Mouse (Mus musculus): Measurements from ENCODE around the gene Psmd12.

Gene Psmd12

GRCm38 (mm10) chr11:107479053-107479861 lies at the start of gene Psmd12:
Gene Psmd12, plus strand, starts transcription at chr11:107479484.
- peak; percentile 23 for DNase-seq (ENCODE audit: extremely low read depth, low read depth, low spot score)

- DNase-seq (ENCODE audit: extremely low read depth, low read depth, low spot score), result peak; percentile 43
Observed at GRCm38 (mm10) chr11:107431197-107431965, 47.9 kb upstream of the Psmd12 start.

GRCm38 (mm10) chr11:107435776-107436449 lies 43.4 kb upstream of the Psmd12 start:
- DNase-seq (ENCODE audit: extremely low read depth, low read depth, low spot score), result no peak

- no peak for DNase-seq (ENCODE audit: extremely low read depth, low read depth, low spot score)
Observed at GRCm38 (mm10) chr11:107437723-107438122, 41.6 kb upstream of the Psmd12 start.

- DNase-seq (ENCODE audit: extremely low read depth, low read depth, low spot score), result no peak
Observed at GRCm38 (mm10) chr11:107438140-107438539, 41.1 kb upstream of the Psmd12 start.

GRCm38 (mm10) chr11:107441050-107441449 lies 38.2 kb upstream of the Psmd12 start:
- DNase-seq (ENCODE audit: extremely low read depth, low read depth, low spot score), result no peak

GRCm38 (mm10) chr11:107443121-107444095 lies 35.9 kb upstream of the Psmd12 start:
- no peak for DNase-seq (ENCODE audit: extremely low read depth, low read depth, low spot score)

GRCm38 (mm10) chr11:107445683-107446082 lies 33.6 kb upstream of the Psmd12 start:
- no peak for DNase-seq (ENCODE audit: extremely low read depth, low read depth, low spot score)

- no peak for DNase-seq (ENCODE audit: extremely low read depth, low read depth, low spot score)
Observed at GRCm38 (mm10) chr11:107446650-107447049, 32.6 kb upstream of the Psmd12 start.

- no peak for DNase-seq (ENCODE audit: extremely low read depth, low read depth, low spot score)
Observed at GRCm38 (mm10) chr11:107447349-107447748, 31.9 kb upstream of the Psmd12 start.

GRCm38 (mm10) chr11:107447915-107448314 lies 31.4 kb upstream of the Psmd12 start:
- DNase-seq (ENCODE audit: extremely low read depth, low read depth, low spot score), result no peak

- DNase-seq (ENCODE audit: extremely low read depth, low read depth, low spot score), result no peak
Observed at GRCm38 (mm10) chr11:107449169-107449910, 29.9 kb upstream of the Psmd12 start.

- DNase-seq (ENCODE audit: extremely low read depth, low read depth, low spot score), result no peak
Observed at GRCm38 (mm10) chr11:107450097-107450496, 29.2 kb upstream of the Psmd12 start.

GRCm38 (mm10) chr11:107451106-107451505 lies 28.2 kb upstream of the Psmd12 start:
- DNase-seq (ENCODE audit: extremely low read depth, low read depth, low spot score), result no peak

GRCm38 (mm10) chr11:107452053-107452452 lies 27.2 kb upstream of the Psmd12 start:
- DNase-seq (ENCODE audit: extremely low read depth, low read depth, low spot score), result no peak

GRCm38 (mm10) chr11:107454546-107455462 lies 24.5 kb upstream of the Psmd12 start:
- no peak for DNase-seq (ENCODE audit: extremely low read depth, low read depth, low spot score)

- DNase-seq (ENCODE audit: extremely low read depth, low read depth, low spot score), result no peak
Observed at GRCm38 (mm10) chr11:107457282-107457681, 22.0 kb upstream of the Psmd12 start.

- no peak for DNase-seq (ENCODE audit: extremely low read depth, low read depth, low spot score)
Observed at GRCm38 (mm10) chr11:107458286-107458685, 21.0 kb upstream of the Psmd12 start.

GRCm38 (mm10) chr11:107458986-107459385 lies 20.3 kb upstream of the Psmd12 start:
- no peak for DNase-seq (ENCODE audit: extremely low read depth, low read depth, low spot score)

Data from fat pad, adult 2 months (tissue).